In genomic region chr6:99692206-99692915, GRCm38 (mm10) we compare ENCODE assay signal across 8 mouse cellular contexts. TPM values are rescaled to one million over a fixed set of nuclear protein-coding genes. Genes with fewer than 3 reads are reported as not detected.
DNase-seq lines count a peak whose midpoint lies in the region; ATAC-seq lines count a peak whose summit lies in the region.

Gpr27 (plus strand) TSS chr6:99692679.

- peak within 1 kb of the TSS; percentile 81 for H3K4me3 ChIP-seq in forebrain, embryonic 10.5 days
- peak within 1 kb of the TSS; percentile 90 for H3K4me3 ChIP-seq in hindbrain, embryonic 12.5 days
- peak within 1 kb of the TSS; percentile 78 for H3K4me3 ChIP-seq in limb, embryonic 10.5 days
- H3K4me3 ChIP-seq in neural tube, embryonic 12.5 days, result peak within 1 kb of the TSS; percentile 82

- H3K4me2 ChIP-seq in hindbrain, embryonic 12.5 days (replicated peaks), result peak within 1 kb of the TSS; percentile 93
- H3K4me2 ChIP-seq in neural tube, embryonic 12.5 days (replicated peaks), result peak within 1 kb of the TSS; percentile 77

- peak; percentile 81 for ATAC-seq in hindbrain, embryonic 12.5 days (ENCODE audit: low FRiP score)
- ATAC-seq in neural tube, embryonic 12.5 days (ENCODE audit: low FRiP score, low read depth), result peak; percentile 81
- ATAC-seq in inflammation-experienced regulatory T-cells, adult 6 months, result no peak

- 1% methylated on average over 102 of the region's 112 CpGs for WGBS in forebrain, embryonic 10.5 days
- 1% methylated on average over 37 of the region's 112 CpGs for WGBS in hindbrain, embryonic 12.5 days
- WGBS in limb, embryonic 10.5 days, result 2% methylated on average over 112 of the region's 112 CpGs
- under 1% methylated on average over 105 of the region's 112 CpGs for WGBS in neural tube, embryonic 12.5 days

- H3K4me1 ChIP-seq in forebrain, embryonic 10.5 days, result peaks cover 25% of the 10 kb centered on the region
- peaks cover 14% of the 10 kb centered on the region for H3K4me1 ChIP-seq in hindbrain, embryonic 12.5 days
- H3K4me1 ChIP-seq in limb, embryonic 10.5 days, result peaks cover 22% of the 10 kb centered on the region
- H3K4me1 ChIP-seq in neural tube, embryonic 12.5 days, result peaks cover 8% of the 10 kb centered on the region

- peaks cover 87% of the 10 kb centered on the region for H3K27me3 ChIP-seq in forebrain, embryonic 10.5 days (ENCODE audit: poor library complexity, severe bottlenecking)
- peaks cover 55% of the 10 kb centered on the region for H3K27me3 ChIP-seq in hindbrain, embryonic 12.5 days
- peaks cover 84% of the 10 kb centered on the region for H3K27me3 ChIP-seq in limb, embryonic 10.5 days (ENCODE audit: low read depth, poor library complexity, severe bottlenecking)
- peaks cover 67% of the 10 kb centered on the region for H3K27me3 ChIP-seq in neural tube, embryonic 12.5 days (replicated peaks)

- H3K27ac ChIP-seq in forebrain, embryonic 10.5 days, result peak within 1 kb of the TSS; percentile 88
- peak within 1 kb of the TSS; percentile 88 for H3K27ac ChIP-seq in hindbrain, embryonic 12.5 days
- H3K27ac ChIP-seq in limb, embryonic 10.5 days, result peak within 1 kb of the TSS; percentile 86
- H3K27ac ChIP-seq in neural tube, embryonic 12.5 days, result peak within 1 kb of the TSS; percentile 33; the same call in 1 of the 2 replicates

- DNase-seq in layer of hippocampus, adult 11-12 months (ENCODE audit: low spot score), result peak; percentile 43
- no peak for DNase-seq in layer of hippocampus, adult 9-10 months (ENCODE audit: low spot score)
- DNase-seq in brain, adult 2 months (ENCODE audit: low read depth, low spot score), result peak; percentile 79
- peak; percentile 49 for DNase-seq in forebrain, embryonic 10.5 days (ENCODE audit: extremely low spot score, low spot score)
- peak; percentile 71 for DNase-seq in limb, embryonic 10.5 days (ENCODE audit: low spot score)

- H3K36me3 ChIP-seq in forebrain, embryonic 10.5 days (replicated peaks), result no peaks in the 10 kb centered on the region
- no peaks in the 10 kb centered on the region for H3K36me3 ChIP-seq in hindbrain, embryonic 12.5 days
- no peaks in the 10 kb centered on the region for H3K36me3 ChIP-seq in limb, embryonic 10.5 days
- H3K36me3 ChIP-seq in neural tube, embryonic 12.5 days, result no peaks in the 10 kb centered on the region

- H3K9ac ChIP-seq in hindbrain, embryonic 12.5 days, result peak within 1 kb of the TSS; percentile 86
- H3K9ac ChIP-seq in neural tube, embryonic 12.5 days, result peak within 1 kb of the TSS; percentile 86

- no peaks in the 10 kb centered on the region for H3K9me3 ChIP-seq in forebrain, embryonic 10.5 days
- no peaks in the 10 kb centered on the region for H3K9me3 ChIP-seq in hindbrain, embryonic 12.5 days (replicated peaks)
- H3K9me3 ChIP-seq in limb, embryonic 10.5 days (replicated peaks), result no peaks in the 10 kb centered on the region
- H3K9me3 ChIP-seq in neural tube, embryonic 12.5 days, result no peaks in the 10 kb centered on the region

RNA-seq across cellular contexts. Expression of gene Gpr27, which starts in this region (rescaled TPM):
- polyA plus RNA-seq in forebrain, embryonic 10.5 days (2016; fragmentation: Nextera tagmentation; extraction: Ambion mirVana), result 1.3 and 1.5 TPM in 2 replicates
- 7.8 and 10.2 TPM in 2 replicates for polyA plus RNA-seq in hindbrain, embryonic 12.5 days (2016; fragmentation: Nextera tagmentation; extraction: Ambion mirVana)
- 1.0 and 1.1 TPM in 2 replicates for polyA plus RNA-seq in limb, embryonic 10.5 days (2016; fragmentation: Nextera tagmentation; extraction: Ambion mirVana)
- polyA plus RNA-seq in neural tube, embryonic 12.5 days (2016; fragmentation: Nextera tagmentation; extraction: Ambion mirVana), result 8.3 and 10.4 TPM in 2 replicates
- not detected for polyA plus RNA-seq in inflammation-experienced regulatory T-cells, adult 6 months (2017; shearing (Covaris generic))

Comparison
In these comparisons a context has a peak if more than half of its experiments do, and no peak if none do; other contexts are left out.
1. H3K27ac ChIP-seq: peak in every context shown above with its lines; median percentile 88 in forebrain, embryonic 10.5 days; 88 in hindbrain, embryonic 12.5 days; 86 in limb, embryonic 10.5 days; 33 in neural tube, embryonic 12.5 days.